Mouse (Mus musculus): ENCODE measurements at regions not wholly inside any gene's neighbourhood (a gene's known extent, or its start where the extent isn't known, plus 50 kb on each side); places are given as distances from the start of the nearest gene placed in this dataset.
A peak's percentile ranks its signal among the peaks of the same experiment; 100 is the strongest.

GRCm38 (mm10) chr5:126324847-126325246 lies 793.3 kb downstream of the Tmem132b start:
- Histone ChIP-seq H3K27me3 (ENCODE audit: insufficient read depth, low read length) (no peaks in the 10 kb centered on the region), H3K9ac (ENCODE audit: low read depth, low read length) (no peak overlapping the region), H3K36me3 (ENCODE audit: insufficient read depth, low read length) (no peaks in the 10 kb centered on the region), H3K9me3 (replicated peaks; ENCODE audit: low read length) (no peaks in the 10 kb centered on the region), H3K4me1 (replicated peaks; ENCODE audit: insufficient read depth, low read length) (no peaks in the 10 kb centered on the region), H3K27ac (no peak overlapping the region), H3K4me3 (replicated peaks; ENCODE audit: low read depth, low read length) (no peak overlapping the region), H3K4me2 (ENCODE audit: low read length) (no peak overlapping the region)
- WGBS = 81% methylated on average over 6 of the region's 6 CpGs
- ATAC-seq (replicated peaks; ENCODE audit: low FRiP score, low read depth) (no peak), DNase-seq (ENCODE audit: low spot score) (no peak)
- TF ChIP-seq CTCF (IDR thresholded peaks at IDR 0.05; ENCODE audit: low read depth) = peak; percentile 17; the same call in 1 of the 2 replicates

DNA sequence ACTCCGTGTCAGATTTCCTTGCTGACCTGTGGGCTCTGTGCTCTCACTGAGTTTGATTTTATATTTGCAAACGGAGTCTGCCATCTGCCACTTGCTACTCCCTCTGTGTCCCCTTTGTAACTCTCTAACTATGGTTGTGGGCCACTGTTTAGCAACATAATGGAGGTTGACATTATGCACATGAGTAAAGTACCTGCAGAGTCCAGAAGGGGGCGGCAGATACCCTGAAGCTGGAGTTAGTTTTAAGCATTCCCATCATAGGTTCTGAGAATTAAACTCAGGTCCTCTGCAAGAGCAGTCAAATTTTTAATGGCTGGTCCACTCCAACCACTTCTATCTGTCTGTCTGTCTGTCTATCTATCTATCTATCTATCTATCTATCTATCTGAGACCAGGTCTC lies 796.7 kb downstream of the Tmem132b start:
- Histone ChIP-seq H3K4me1 (replicated peaks; ENCODE audit: insufficient read depth, low read length) (no peaks in the 10 kb centered on the region), H3K4me3 (replicated peaks; ENCODE audit: low read depth, low read length) (no peak overlapping the region), H3K4me2 (ENCODE audit: low read length) (no peak overlapping the region), H3K9me3 (replicated peaks; ENCODE audit: low read length) (no peaks in the 10 kb centered on the region), H3K27ac (no peak overlapping the region), H3K36me3 (ENCODE audit: insufficient read depth, low read length) (no peaks in the 10 kb centered on the region), H3K27me3 (ENCODE audit: insufficient read depth, low read length) (no peaks in the 10 kb centered on the region), H3K9ac (ENCODE audit: low read depth, low read length) (no peak overlapping the region)
- no peak for DNase-seq (ENCODE audit: low spot score)
- WGBS = 42% methylated on average over 3 of the region's 3 CpGs
- ATAC-seq (replicated peaks; ENCODE audit: low FRiP score, low read depth) = no peak
- TF ChIP-seq CTCF (IDR thresholded peaks at IDR 0.05; ENCODE audit: low read depth) = peak; percentile 37; the same call in 1 of the 2 replicates

- DNase-seq (ENCODE audit: low spot score) (no peak), ATAC-seq (replicated peaks; ENCODE audit: low FRiP score, low read depth) (no peak)
- no peak for TF ChIP-seq CTCF (IDR thresholded peaks at IDR 0.05; ENCODE audit: low read depth)
- no peak overlapping the region for H3K4me3 ChIP-seq (replicated peaks; ENCODE audit: low read depth, low read length)
- H3K27me3 ChIP-seq (ENCODE audit: insufficient read depth, low read length) = no peaks in the 10 kb centered on the region
- no peaks in the 10 kb centered on the region for H3K4me1 ChIP-seq (replicated peaks; ENCODE audit: insufficient read depth, low read length)
- no peaks in the 10 kb centered on the region for H3K9me3 ChIP-seq (replicated peaks; ENCODE audit: low read length)
- no peak overlapping the region for H3K4me2 ChIP-seq (ENCODE audit: low read length)
- H3K27ac ChIP-seq = no peak overlapping the region
- whole genome bisulfite sequencing = 69% methylated on average over 7 of the region's 7 CpGs
- H3K9ac ChIP-seq (ENCODE audit: low read depth, low read length) = no peak overlapping the region
- no peaks in the 10 kb centered on the region for H3K36me3 ChIP-seq (ENCODE audit: insufficient read depth, low read length)
Observed at GRCm38 (mm10) chr5:126335091-126335490, 803.5 kb downstream of the Tmem132b start.

GRCm38 (mm10) chr5:126335553-126336520 lies 804.3 kb downstream of the Tmem132b start:
- no peaks in the 10 kb centered on the region for H3K4me1 ChIP-seq (replicated peaks; ENCODE audit: insufficient read depth, low read length)
- 63% methylated on average over 6 of the region's 6 CpGs for WGBS
- H3K27ac ChIP-seq = no peak overlapping the region
- H3K4me2 ChIP-seq (ENCODE audit: low read length) = no peak overlapping the region
- no peak overlapping the region for H3K9ac ChIP-seq (ENCODE audit: low read depth, low read length)
- DNase-seq (ENCODE audit: low spot score) (no peak), ATAC-seq (replicated peaks; ENCODE audit: low FRiP score, low read depth) (no peak)
- TF ChIP-seq CTCF (IDR thresholded peaks at IDR 0.05; ENCODE audit: low read depth) = no peak
- no peaks in the 10 kb centered on the region for H3K9me3 ChIP-seq (replicated peaks; ENCODE audit: low read length)
- no peaks in the 10 kb centered on the region for H3K36me3 ChIP-seq (ENCODE audit: insufficient read depth, low read length)
- H3K4me3 ChIP-seq (replicated peaks; ENCODE audit: low read depth, low read length) = no peak overlapping the region
- H3K27me3 ChIP-seq (ENCODE audit: insufficient read depth, low read length) = no peaks in the 10 kb centered on the region

GRCm38 (mm10) chr5:126337884-126338283 lies 806.3 kb downstream of the Tmem132b start:
- no peak for TF ChIP-seq CTCF (IDR thresholded peaks at IDR 0.05; ENCODE audit: low read depth)
- Histone ChIP-seq H3K4me2 (ENCODE audit: low read length) (no peak overlapping the region), H3K27ac (no peak overlapping the region), H3K4me1 (replicated peaks; ENCODE audit: insufficient read depth, low read length) (no peaks in the 10 kb centered on the region), H3K9ac (ENCODE audit: low read depth, low read length) (no peak overlapping the region), H3K4me3 (replicated peaks; ENCODE audit: low read depth, low read length) (no peak overlapping the region), H3K9me3 (replicated peaks; ENCODE audit: low read length) (no peaks in the 10 kb centered on the region), H3K27me3 (ENCODE audit: insufficient read depth, low read length) (no peaks in the 10 kb centered on the region), H3K36me3 (ENCODE audit: insufficient read depth, low read length) (no peaks in the 10 kb centered on the region)
- ATAC-seq (replicated peaks; ENCODE audit: low FRiP score, low read depth) = no peak
- DNase-seq (ENCODE audit: low spot score) = no peak
- WGBS = 82% methylated on average over 1 of the region's 1 CpGs

- no peak for TF ChIP-seq CTCF (IDR thresholded peaks at IDR 0.05; ENCODE audit: low read depth)
- DNase-seq (ENCODE audit: low spot score) (no peak), ATAC-seq (replicated peaks; ENCODE audit: low FRiP score, low read depth) (no peak)
- no peaks in the 10 kb centered on the region for H3K4me1 ChIP-seq (replicated peaks; ENCODE audit: insufficient read depth, low read length)
- no peak overlapping the region for H3K4me3 ChIP-seq (replicated peaks; ENCODE audit: low read depth, low read length)
- H3K27me3 ChIP-seq (ENCODE audit: insufficient read depth, low read length) = no peaks in the 10 kb centered on the region
- WGBS = 78% methylated on average over 9 of the region's 9 CpGs
- H3K9me3 ChIP-seq (replicated peaks; ENCODE audit: low read length) = no peaks in the 10 kb centered on the region
- no peak overlapping the region for H3K27ac ChIP-seq
- no peaks in the 10 kb centered on the region for H3K36me3 ChIP-seq (ENCODE audit: insufficient read depth, low read length)
- no peak overlapping the region for H3K9ac ChIP-seq (ENCODE audit: low read depth, low read length)
- no peak overlapping the region for H3K4me2 ChIP-seq (ENCODE audit: low read length)
Observed at GRCm38 (mm10) chr5:126343570-126343969, 812.0 kb downstream of the Tmem132b start.
